Mouse (Mus musculus): ENCODE data around the gene Folr1.

Gene Folr1

DNA sequence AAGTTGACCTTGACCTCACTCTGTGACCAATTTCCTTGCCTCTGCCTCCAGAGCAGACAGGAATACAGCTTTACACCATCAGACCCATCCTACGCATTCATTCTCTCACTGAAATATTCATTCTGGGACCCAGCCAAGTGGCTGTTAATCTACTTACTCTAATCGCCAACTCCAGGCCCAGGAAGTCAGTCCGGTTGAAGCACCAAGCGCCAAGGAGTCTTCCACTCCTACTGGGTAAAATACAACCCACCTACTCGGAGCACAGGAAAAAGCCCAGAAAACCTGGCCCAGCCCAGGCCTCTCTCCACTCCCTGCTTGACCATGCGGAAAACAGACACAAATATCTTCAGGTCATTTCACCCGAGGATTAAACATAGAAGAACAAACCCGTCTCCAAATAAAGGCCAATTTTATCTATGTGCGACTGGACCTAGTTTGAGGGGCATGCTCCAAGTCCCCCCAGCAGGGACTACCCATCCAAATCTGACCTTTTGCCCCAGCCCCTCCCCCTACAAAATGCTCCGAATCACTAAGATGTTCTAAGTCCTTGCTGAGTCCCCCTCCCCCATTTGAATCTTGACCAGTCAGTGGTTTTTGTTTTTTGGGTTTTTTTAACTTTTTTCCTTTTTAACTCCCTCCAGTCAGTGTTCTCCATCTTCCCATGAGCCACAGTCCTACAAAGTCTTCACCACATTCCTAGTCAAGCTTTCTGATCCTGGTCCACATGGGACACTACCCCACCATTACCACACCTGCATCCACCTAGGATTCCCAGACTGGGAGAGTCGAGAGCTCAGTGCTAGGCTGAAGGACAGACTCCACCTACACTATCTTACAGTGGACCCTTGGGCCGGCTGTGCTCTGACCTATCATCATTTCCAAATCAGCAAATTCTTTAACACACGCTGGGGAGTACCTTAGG, 2.1 kb downstream of the Folr1 start:
- no peak for DNase-seq (ENCODE audit: low spot score in 2 of 2)

DNA sequence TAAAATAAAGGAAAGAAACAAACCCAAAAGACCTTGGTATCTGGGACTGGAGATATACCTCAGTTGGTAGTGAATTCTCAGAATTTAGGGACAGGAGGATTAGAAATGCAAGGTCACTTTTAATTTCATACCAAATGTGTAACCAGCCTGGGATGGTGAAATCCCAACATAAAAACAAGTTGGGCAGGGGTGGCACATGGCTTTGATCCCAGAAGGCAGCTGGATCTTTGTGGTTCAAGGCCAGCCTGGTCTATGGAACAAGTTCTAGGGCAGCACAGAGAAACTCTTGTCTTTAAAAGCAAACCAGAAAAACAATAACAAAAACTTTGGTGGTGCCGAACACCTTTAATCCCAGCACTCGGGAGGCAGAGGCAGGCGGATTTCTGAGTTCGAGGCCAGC, 3.1 kb downstream of the Folr1 start:
- no peak for DNase-seq (ENCODE audit: low spot score in 2 of 2)

DNA sequence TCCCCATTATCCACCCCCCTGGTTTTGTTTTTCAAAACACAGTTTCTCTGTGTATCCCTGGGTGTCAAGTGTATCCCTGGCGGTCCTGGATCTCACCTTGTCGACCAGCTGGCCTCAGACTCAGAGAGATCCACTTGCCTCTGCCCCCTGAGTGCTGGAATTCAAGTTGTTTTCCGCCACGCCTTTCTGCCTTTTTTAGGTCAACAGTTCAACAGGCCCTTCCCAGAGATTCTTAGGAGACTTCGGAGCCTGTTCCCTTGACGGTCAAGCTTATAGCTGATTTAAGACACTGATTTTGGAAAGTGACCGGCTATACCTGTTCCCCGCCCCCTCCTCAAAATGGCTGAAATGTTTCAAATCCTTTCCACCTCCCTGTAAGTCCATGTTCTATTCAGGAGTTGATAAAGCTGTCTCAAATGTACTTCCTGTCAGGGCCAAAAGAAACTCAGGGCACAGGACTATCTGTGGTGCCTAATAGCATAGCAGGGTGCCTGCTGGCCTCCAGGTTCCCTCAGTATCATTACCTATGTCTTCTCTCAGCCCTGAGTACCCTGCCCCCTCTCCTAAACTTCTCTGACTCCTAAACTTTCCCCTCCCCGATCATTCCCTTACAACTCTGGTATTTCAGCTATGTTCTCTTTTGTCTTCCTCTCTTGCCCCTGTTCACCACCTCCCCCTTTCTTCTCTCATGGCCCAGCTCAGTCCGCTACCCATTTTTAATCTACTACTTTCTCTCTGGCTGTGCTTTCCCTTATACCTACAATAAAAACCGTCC, 3.9 kb downstream of the Folr1 start:
- no peak for DNase-seq (ENCODE audit: low spot score in 2 of 2)

DNA sequence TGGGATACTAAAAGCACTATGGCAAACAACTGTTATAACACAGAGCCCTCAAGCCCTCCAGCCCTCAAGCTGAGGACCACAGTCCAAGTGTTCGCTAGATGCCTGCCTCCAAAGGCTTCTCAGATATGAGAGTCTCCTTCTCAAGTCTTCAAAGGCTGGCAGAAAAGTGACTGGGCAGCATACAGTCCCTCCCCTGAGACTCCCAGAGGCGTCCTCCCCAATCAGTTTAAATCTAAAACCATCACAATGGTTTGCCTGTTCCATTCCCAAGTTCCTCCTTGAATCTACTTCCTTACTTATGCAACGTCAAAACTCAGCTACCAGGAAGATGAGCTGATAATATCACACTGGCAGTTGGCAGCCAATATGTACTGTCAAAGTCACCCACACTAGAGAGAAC, 7.2 kb downstream of the Folr1 start, which contains the start of gene Anapc15:
Anapc15 (plus strand) TSS at position 301 of the 400 bp plus-strand sequence.
- no peak for DNase-seq (ENCODE audit: low spot score in 2 of 2)

DNA sequence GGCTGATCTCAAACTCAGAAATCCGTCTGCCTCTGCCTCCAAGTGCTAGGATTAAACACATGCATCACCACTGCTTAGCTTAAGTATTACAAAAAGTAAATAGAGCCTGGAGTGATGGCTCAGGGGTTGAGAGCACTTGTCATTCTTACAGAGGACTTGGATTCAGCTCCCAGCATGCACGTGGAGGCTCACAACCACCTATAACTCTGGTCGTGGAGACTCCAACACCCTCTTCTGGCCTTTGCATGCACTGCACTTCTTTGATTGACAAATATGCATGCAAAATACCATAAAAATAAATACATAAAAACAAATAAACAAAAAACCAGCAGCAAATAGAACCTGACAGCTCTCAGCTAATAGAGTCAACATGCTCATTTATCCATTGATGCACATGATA, 8.3 kb downstream of the Folr1 start:
- DNase-seq (ENCODE audit: low spot score in 2 of 2): no peak

DNA sequence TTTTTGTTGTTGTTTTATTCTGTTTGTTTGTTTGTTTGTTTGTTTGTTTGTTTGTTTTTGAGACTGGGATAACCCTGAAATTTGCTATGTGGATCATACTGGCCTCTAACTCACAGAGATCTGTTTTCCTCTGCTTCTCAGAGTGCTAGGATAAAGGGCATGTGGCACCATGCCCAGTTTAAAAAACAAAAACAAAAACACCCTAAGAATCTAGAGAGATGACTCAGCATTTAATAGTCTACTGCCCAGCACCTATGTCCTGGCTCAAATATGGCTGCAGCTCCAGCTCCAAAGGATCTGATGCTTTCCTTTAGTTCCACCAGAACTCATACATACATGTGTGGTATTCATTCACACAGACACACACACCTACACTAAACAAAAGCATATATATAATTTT, 9.6 kb downstream of the Folr1 start:
- no peak for DNase-seq (ENCODE audit: low spot score in 2 of 2)

DNA sequence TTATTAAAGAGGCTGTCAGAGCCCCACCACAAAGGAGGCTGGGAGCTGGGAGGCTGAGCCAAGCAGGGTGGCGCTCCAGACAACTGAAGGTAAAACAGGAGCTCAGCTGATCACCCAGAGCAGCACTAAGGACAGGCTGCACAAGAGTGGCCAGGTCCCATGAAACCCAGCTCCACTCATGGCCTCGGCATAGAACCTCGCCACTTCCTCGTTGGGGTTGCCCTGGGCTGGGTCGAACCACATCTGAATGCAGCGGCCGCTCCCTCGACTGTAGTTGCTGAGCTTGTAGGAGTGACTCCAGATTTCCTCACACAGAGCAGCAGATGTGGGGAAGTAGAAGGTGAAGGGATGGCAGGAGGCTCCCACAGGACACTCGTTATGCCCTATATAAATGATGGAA, 12.2 kb downstream of the Folr1 start:
- no peak for DNase-seq (ENCODE audit: low spot score in 2 of 2)

DNA sequence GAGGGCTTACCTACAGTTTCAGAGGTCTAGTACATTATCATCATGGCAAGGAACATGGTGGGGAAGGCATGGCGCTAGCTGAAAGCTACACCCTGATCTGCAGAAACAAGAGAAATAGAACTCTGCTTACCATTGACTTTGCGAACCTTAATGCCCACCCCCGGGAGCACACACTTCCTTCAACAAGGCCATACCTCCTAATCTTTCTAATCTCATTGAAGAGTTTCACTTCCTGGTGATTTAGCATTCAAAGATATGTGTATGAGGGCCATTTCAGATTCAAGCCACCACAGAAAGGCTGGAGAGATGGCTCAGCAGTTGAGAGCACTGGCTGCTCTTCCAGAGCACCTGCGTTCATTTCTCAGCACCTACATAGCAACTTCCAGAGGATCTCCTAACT, 13.5 kb downstream of the Folr1 start, which contains the start of gene Folr2:
Folr2 (minus strand) TSS at position 101 of the 400 bp plus-strand sequence.
- no peak for DNase-seq (ENCODE audit: low spot score in 2 of 2)

DNA sequence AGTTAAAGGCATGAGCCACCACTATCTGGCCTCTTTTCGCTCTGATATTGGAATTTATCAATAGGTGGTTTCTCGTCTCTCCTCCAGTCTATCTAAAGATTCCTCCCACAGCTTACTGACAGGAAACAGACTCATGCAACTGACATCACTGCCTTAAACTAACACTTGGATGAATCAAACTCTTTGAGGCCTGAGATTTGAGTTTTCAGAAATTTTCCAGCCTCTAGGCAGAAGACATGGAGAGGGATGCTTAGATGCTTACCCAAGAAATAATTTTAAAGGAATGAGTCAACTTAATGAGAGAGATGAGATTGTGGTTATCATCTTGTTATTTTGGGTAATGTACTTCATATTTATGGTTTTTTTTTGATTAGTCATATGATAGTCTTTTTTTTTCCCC, 16.8 kb downstream of the Folr1 start:
- no peak for DNase-seq (ENCODE audit: low spot score in 2 of 2)

DNA sequence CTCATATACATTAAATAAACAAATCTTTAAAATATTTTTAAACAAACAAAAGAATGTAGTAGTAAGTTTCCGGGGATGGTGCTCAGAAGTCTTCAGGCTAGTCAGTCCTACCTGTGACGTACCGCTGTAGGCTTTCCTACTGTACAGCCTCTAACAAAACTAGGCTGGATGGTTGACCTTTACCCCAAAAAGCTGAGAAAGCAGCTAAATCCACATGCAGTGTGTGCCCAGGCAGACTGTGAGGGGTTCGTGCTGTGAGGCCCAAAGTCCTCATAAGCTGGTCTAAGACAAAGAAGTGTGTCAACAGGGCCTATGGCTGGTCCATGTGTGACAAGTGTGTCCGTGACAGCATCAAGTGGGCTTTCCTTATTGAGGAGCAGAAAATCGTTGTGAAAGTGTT, 17.7 kb downstream of the Folr1 start:
- no peak for DNase-seq (ENCODE audit: low spot score in 2 of 2)

DNA sequence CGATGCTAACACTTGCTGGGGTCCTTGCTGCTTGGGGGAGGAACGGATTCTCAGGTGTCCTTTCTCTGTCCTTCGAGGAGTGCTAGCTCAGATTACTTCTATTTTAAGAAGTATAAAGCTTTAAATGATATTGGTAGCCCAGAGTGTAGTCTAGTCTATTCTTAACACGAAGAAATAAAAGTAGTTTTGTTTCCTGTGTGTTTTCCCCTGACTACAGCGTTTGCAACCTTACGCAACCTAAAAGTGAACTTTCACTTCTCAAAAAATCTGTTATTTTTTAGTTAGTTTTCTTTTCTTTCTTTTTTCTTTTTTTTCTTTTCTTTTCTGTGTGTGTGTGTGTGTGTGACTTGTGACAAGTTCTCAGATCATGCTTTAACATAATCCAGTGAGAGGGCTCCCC, 18.9 kb downstream of the Folr1 start:
- no peak for DNase-seq (ENCODE audit: low spot score in 2 of 2)

DNA sequence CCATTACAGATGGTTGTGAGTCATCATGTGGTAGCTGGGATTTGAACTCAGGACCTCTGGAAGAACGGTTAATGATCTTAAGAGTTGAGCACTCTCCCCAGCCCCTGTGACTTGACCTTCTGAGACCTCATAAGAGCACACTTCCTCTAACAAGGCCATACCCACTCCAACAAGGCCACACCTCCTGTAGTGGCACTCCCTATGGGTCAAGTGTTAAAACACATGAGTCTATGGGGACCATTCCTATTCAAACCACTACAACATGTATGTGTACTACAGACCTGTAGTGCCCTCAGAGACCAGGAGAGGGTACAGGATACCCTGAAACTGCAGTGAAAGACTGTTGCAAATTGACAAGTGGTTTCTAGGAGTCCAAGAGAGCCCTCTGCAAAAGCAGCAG, 22.7 kb downstream of the Folr1 start:
- DNase-seq (ENCODE audit: low spot score in 2 of 2): no peak

DNA sequence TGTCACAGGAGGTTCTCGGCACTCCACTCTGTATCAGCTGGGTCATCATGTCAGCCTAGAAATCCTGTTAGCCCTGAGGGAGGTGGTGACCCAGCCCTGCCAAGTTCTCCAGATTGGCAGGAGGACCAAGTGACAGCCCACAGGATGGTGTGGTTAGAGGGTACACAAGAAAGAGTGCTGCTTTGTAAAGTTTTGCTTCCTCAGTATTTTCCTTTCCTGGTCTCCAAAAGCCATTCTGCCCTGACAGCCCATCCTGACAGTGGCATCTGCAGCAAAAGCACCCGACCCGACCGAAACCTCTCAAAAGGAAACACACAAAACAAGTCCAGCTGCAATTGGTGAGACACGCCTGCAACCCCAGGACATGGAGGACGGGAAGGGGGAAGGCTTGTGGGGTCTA, 26.4 kb downstream of the Folr1 start:
- no peak for DNase-seq (ENCODE audit: low spot score in 2 of 2)

DNA sequence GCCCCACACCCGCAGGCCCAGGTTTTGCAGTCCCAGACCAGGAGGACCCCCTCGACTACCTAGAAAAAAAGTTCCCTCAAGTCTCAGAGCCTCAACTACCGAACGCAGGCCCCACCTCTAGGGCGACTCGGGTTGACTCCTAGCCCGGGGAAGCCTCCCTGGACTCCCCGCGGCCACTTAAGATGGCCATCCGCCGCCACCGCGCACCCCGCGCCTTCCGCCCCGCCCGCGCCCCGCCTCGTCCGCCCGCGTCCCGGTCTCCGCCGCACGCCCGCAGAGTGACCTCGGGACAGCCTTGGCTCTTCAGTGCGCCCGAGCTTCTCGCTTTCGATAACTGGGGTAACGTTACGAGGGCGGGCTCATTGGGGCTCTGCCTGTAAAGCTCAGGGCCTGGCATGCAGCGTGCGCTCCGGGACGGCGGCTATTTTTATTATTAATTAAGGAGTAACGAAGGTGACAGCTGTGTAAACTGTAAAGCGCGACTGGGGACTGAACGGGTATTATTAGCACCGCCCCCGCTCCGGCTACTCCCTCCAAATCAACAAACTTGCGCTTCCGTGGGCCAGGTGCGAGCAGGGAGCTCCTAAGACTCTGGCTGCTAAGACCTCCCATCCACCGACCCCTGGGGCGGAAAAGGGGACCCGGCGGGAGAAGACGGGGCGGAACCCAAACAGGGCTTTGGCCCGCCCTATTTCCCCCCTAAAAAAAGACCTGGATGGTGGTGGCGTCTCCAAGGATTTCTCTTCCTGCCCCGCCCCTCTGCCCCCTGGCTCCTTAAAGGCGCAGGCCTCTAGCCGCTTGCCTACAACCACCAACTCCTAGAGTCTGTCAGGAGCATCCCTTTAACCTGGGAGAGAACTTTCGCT, 32.7 kb downstream of the Folr1 start, which contains the start of gene Inppl1:
Inppl1 (minus strand) TSS at position 624 of the 866 bp plus-strand sequence.
- DNase-seq (ENCODE audit: low spot score in 2 of 2): peak; percentile 82 to 86

DNA sequence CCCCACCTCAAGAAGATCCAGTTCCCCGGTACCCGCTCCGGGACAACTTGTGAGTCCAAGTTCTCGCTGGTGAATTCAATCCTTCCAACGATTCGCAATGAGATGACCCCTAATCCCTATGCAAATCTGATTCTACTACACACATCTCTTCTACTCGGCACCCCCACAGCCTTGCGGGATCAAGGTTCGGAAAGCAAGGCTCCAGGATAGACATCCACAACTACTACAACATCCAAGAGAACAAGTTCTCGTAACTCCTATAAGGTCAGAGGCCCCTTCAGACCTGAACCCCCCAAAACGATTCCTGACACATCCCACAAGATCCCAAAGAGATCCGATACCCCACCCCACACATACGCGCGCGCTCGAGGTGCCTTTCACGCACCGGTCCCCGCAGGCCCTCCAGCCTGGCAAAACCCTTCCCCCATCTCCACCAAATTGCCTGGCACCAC, 33.4 kb downstream of the Folr1 start:
- DNase-seq (ENCODE audit: low spot score in 2 of 2): peak in 1 of 2 experiments; percentile 46

DNA sequence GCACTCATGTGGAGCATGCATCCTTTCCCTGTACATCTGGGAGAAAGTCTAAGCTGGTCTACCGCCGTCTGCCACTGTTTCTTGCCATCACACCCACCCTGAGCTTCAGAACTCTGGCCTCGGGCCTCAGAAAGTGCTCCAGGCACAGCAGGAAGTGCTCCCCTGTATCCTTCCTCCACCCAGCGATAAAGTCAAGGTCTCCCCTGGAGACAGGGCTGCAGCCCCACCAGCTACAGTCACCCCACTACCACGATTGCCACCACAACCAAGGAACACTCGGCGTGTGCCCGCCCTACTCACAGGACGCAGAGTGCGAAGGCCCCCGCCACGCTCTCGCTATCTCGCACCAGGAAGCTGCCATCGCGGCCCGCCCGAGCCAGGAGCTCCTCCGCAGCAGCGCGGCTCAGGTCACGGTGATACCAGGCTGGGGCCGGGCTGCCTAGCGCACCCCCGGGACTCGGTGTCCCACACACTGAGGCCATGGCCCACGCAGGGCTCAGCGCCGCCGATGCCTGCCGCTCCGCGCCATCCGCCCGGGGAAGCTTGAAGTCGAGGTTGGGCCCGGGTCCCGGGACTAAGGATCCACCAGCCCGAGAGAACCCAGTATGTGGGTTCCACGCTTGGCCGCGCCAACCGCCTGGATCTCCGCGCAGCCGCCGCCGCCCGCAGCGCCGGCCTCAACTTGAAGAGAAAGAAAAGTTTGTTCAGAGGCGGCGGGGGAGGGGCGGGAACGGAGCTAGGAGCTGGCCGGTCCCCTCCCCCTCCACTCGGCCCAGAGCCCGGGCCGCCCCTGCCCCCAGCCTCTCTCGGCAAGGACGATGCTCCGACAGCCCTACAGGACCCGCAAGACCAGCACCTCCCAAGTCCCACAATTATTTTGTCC, 34.1 kb downstream of the Folr1 start:
- DNase-seq (ENCODE audit: low spot score in 2 of 2): peak; percentile 52 to 73

DNA sequence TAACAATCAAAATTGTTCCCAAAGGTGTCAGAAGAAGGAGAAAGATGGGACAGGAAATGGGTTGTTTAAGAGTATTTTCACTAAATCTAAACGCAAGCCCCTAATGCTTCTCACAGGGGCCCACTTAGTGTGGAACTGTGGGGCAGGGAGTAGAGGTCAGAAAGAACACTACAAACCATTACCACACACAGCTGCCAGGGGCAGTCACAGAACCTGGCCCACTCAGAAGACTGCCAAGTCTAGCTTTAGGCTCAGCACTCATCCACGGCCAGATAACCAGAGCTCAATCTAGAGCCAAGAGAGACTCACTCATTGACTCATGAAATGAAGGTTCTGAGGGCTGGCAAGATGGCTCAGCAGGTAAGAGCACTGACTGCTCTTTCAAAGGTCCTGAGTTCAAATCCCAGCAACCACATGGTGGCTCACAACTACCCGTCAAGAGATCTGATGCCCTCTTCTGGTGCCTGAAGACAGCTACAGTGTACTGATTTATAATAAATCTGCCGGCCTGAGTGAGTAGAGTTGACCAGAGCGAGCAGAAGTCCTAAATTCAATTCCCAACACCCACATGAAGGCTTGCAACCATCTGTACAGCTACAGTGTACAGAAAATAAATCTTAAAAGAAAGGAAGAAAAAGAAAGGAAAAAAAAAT, 35.0 kb downstream of the Folr1 start:
- DNase-seq (ENCODE audit: low spot score in 2 of 2): no peak

DNA sequence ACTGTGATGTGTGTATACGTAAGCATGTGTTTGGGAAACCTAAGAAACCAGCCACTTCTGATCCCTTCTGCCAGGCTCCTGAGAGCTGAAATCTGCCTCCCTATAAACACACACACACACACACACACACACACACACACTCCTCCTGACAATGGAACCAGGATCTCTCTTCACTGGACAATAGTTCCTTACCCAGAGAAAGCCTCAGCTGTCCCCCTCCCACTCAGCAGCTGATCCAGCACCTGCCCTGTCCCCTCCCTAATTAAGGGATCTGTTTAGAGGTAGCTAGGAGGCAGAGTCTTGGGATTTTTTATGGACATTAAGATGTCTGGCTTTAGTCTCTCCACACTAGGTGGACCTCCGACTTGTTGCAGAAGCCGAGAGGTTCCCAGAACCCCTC, 35.7 kb downstream of the Folr1 start:
- DNase-seq (ENCODE audit: low spot score in 2 of 2): no peak

DNA sequence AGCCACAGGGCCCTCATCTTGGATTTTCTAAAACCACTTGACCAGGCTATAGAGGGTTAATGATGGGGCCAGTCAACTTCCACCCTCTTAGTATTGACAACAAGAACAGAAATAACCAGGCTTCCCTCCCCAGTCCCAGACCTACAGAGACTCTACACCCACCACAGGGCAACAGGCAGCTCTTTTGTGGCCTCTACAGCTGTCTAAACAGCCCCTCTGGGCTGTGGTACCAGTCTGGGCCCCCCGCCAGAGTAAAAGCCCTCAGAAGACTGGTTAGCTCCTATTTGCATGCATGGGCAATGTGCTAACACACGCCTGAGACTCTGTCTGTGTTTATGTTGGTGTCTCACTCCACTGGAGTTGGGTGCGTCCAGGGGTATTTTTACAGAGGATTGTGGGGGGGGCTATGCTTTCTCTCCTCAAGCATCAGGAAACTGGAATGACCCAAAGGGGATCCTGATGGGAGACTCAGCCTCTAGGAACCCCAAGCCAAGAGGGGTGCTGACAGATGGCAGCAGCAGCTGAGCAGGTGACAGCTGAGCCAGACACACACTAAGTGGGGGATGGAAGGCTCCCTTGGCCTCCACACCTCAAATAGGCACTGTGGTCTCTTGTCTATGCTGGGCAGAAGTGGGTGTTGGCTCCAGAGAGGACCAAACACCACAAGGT, 36.5 kb downstream of the Folr1 start:
- no peak for DNase-seq (ENCODE audit: low spot score in 2 of 2)

DNA sequence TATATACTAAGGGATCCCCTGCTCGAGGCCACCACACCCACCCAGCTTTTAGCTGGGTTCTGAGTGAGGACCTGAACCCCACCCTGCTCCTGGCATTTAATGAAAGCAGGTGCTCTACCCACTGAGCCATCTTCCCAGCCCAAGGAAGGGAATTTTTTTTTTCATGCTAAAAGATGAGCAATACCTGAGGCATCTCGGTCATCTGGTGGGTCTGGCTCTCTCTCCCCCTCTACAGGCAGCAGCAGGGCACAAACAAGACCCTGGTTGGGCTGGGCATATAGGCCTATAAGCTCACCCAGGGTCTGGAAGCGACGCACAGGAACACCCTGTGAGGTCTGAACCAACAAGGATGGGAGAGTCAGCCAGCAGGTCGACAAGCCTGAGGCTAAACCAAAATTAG, 37.2 kb downstream of the Folr1 start:
- no peak for DNase-seq (ENCODE audit: low spot score in 2 of 2)

Data from urinary bladder, postnatal 4 days (tissue).